Mouse (Mus musculus) lung, adult 2 months (tissue): ENCODE data around the gene Snu13.

Experiments used
- CTCF ChIP-seq: fragments of 200-500 bp; IDR thresholded peaks from 2 replicates; pipeline ENCODE4 v1.5.1; 2011; ENCODE audit warnings: mild to moderate bottlenecking, low read length, control low read depth; ENCODE audit not compliant: insufficient read depth
- POLR2A ChIP-seq: fragments of 200-500 bp; IDR thresholded peaks from 2 replicates; pipeline ENCODE4 v1.6.1; 2011; ENCODE audit warnings: low read depth, mild to moderate bottlenecking, control low read depth, low read length, borderline replicate concordance; ENCODE audit errors: extremely low read depth

- TF ChIP-seq CTCF (no peak), POLR2A (no peak)
Observed at GRCm38 (mm10) chr15:82063909-82064308, 16.5 kb upstream of the Snu13 start.
